Mouse (Mus musculus) lung, adult 2 months (tissue): Measurements from ENCODE around the gene Cacna1f. TPM values are rescaled to one million over a fixed set of nuclear protein-coding genes. Genes with fewer than 3 reads are reported as not detected.

Experiments used
- DNase-seq: peaks from one replicate; pipeline ENCODE4 v3.0.0; 2022
- H3K4me1 ChIP-seq: fragments of 200-500 bp; 2 replicates; pipeline ENCODE4 v1.6.1; 2011; ENCODE audit warnings: low read length; ENCODE audit not compliant: control insufficient read depth, insufficient read depth
- H3K4me3 ChIP-seq: fragments of 200-500 bp; replicated peaks from 2 replicates; pipeline ENCODE3; 2011; ENCODE audit warnings: low read depth, mild to moderate bottlenecking, control low read depth, low read length; ENCODE audit errors: extremely low read depth
- CTCF ChIP-seq: fragments of 200-500 bp; IDR thresholded peaks from 2 replicates; pipeline ENCODE4 v1.5.1; 2011; ENCODE audit warnings: mild to moderate bottlenecking, low read length, control low read depth; ENCODE audit not compliant: insufficient read depth
- POLR2A ChIP-seq: fragments of 200-500 bp; IDR thresholded peaks from 2 replicates; pipeline ENCODE4 v1.6.1; 2011; ENCODE audit warnings: low read depth, mild to moderate bottlenecking, control low read depth, low read length, borderline replicate concordance; ENCODE audit errors: extremely low read depth
- WGBS: fragments of 180-500 bp; shearing (Covaris S2); methylation state at CpG from one replicate; pipeline ENCODE4 v1.1.7; 2018; 5-methylcytosine and 5-hydroxymethylcytosine counted together
- polyA plus RNA-seq: library from polyadenylated mRNA; depleted of rRNA; stranded (reverse); fragments of >200 nt; gene quantifications from 2 replicates; pipeline ENCODE4 v1.2.3, GENCODE M21; 2012

Gene Cacna1f
- polyA plus RNA-seq, 1 experiment: 0.11 TPM

DNA sequence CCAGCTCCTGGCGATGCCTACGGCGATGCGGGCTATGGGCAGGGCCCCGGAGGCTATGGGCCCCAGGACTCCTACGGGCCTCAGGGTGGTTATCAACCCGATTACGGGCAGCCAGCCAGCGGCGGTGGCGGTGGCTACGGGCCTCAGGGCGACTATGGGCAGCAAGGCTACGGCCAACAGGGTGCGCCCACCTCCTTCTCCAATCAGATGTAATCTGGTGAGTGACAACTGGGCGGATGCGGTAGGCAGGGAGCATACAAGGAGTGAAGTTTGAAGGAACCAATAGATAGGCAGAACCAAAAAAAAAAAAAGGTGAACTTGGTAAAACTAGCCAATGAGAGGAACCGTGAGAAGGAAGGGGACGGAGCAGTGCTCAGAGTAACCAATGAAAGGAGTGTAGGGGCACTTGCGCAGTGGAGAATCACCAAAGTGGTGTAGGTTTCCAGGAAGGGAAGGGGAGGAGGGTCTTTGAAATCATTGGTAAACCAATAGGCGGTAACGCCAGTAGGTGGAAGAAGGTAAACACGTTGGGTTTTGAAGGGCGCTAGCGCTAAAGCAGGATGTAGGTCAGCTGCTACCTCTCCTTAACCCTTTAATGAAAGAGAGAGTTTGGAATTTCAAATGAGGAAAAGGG, 41.9 kb downstream of the Cacna1f start:
- peak; percentile 80 for DNase-seq
- TF ChIP-seq CTCF (no peak), POLR2A (peak; percentile 73; the same call in 1 of the 2 replicates)
- H3K4me3 ChIP-seq: peak overlapping the region; percentile 64
- peaks cover 2% of the 10 kb centered on the region; the same call in 1 of the 2 replicates for H3K4me1 ChIP-seq
- 24% methylated on average over 25 of the region's 25 CpGs for WGBS

- H3K4me3 ChIP-seq: peak within 1 kb of the TSS; percentile 78
- peak; percentile 67 for DNase-seq
- TF ChIP-seq CTCF (no peak), POLR2A (peak; percentile 33; the same call in 1 of the 2 replicates)
- H3K4me1 ChIP-seq: peaks cover 4% of the 10 kb centered on the region; the same call in 1 of the 2 replicates
- 25% methylated on average over 26 of the region's 26 CpGs for WGBS
These were observed 50.3 kb downstream of the Cacna1f start, which contains the start of gene Prickle3 for GRCm38 (mm10) chrX:7657221-7657639. Prickle3 (plus strand) TSS chrX:7657260.

DNA sequence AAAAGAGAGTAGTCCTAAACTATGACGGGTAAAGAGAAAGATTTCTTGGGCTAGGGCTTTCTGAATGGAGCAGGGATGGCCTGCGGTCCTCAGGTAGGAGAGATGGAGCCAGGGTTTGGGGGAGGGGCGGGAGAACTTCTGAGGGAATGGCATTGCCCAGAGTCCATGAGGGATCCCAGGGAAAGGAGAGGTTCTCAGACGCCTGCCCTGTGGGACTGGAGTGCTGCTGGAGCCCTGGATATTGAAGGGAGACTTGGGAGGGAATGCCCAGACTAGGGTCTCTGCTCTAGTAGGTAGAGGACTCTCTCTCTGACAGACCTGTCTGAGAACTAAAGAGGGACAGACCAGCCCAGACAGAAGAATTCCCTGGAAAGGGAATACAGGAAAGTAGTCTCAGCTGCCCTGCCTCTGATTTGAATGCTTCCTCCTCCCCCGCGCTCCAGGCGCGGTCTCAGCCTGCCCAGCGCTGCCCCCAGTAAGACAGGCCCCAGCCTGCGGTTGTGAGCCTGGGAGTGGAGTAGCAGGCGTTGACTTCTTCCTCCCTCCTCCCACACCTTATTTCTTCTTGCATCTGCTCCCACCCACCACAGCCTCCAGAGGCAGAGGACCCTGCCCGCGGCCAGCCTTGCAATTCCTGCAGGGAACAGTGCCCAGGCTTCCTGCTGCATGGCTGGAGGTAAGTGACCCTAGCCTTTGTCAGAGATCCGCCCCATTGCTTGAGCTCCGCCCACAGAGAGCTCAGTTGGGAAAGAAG, 51.3 kb downstream of the Cacna1f start:
- peak overlapping the region; percentile 78 for H3K4me3 ChIP-seq
- H3K4me1 ChIP-seq: peaks cover 4% of the 10 kb centered on the region; the same call in 1 of the 2 replicates
- 28% methylated on average over 15 of the region's 15 CpGs for WGBS
- peak; percentile 51 for DNase-seq
- TF ChIP-seq CTCF: no peak
- peak; percentile 16; the same call in 1 of the 2 replicates for TF ChIP-seq POLR2A

DNA sequence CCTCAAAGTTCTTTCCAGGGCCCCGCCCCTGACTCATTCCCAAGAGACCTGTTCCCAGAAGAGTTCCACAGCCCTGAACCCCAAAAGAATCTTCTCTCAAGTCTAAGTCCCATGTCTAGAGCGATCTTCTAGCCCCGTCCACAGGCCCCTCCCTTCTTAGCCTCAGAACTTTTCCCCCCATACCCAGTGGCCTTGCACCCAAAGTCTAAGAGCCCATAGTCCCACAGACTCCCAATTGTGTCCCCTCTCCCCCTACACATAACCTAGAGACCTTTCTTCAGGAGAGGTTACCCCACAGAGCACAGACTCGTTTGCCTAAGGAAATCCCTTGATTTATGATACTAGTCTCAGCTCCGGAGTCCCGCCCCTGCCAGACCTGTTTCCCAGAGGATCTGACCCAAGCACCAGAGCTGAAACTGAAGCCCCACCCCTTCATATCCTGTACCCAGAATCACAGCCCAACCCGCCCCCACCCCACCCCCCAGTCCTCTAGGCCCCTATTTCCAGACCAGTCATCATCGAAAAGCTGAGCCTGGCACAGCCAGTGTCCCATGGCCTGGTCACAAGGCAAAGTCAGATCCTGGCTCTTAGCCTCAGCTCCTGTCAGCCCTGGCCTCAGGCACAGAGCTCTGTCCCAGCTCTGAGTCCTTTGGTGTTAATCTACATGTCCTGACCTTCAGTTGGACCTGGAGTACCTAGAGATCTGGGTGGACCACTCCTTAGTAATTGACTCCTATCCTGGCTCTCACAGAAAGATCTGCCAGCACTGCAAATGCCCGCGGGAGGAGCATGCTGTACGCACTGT, 52.1 kb downstream of the Cacna1f start:
- DNase-seq: no peak
- 57% methylated on average over 11 of the region's 11 CpGs for WGBS
- no peak for TF ChIP-seq POLR2A
- TF ChIP-seq CTCF: no peak
- no peak overlapping the region for H3K4me3 ChIP-seq
- peaks cover 4% of the 10 kb centered on the region; the same call in 1 of the 2 replicates for H3K4me1 ChIP-seq

DNA sequence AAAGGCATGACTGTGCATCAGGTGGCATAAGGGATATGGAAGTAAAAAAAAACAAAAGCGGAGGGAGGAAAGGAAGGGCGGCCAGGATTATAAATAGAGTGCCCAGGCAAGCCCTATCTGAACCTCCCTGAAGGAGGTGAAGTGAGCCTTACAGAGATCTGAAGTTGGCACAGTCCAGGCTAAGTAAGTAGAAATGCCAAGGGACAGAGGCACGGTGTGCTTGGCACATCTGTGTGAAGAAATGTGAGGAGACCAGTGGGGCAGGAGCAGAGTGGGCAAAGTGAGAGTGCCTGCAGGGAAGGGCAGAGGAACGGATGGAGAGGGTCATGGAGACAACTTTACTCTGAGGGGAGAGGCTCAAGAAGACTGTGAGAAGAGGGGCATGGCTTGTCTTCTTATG, 54.2 kb downstream of the Cacna1f start:
- H3K4me1 ChIP-seq: peaks cover 4% of the 10 kb centered on the region; the same call in 1 of the 2 replicates
- WGBS: 70% methylated on average over 4 of the region's 4 CpGs
- TF ChIP-seq POLR2A (no peak), CTCF (no peak)
- H3K4me3 ChIP-seq: no peak overlapping the region
- DNase-seq: no peak

DNA sequence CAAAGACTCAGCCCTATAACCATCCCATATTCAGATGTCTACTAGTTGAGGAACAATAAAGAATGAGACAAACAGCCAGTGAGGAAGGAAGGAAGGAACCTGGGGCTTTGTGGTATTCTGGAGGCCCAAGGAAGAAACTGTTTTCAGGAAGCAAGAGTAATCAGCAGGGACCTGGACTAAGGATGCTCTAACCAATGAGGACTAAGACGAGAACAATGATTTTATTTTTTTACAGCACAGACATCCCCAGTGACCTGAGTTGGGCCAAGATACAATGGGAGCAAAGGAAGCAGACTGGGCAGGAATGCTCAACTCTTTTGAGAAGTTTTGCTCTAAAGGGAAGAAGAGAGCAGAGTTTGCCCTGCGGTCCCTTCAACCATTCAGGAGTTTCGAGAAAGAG, 56.1 kb downstream of the Cacna1f start:
- WGBS: 63% methylated on average over 3 of the region's 3 CpGs
- TF ChIP-seq POLR2A (no peak), CTCF (no peak)
- no peak overlapping the region for H3K4me3 ChIP-seq
- H3K4me1 ChIP-seq: peaks cover 3% of the 10 kb centered on the region; the same call in 1 of the 2 replicates
- no peak for DNase-seq

DNA sequence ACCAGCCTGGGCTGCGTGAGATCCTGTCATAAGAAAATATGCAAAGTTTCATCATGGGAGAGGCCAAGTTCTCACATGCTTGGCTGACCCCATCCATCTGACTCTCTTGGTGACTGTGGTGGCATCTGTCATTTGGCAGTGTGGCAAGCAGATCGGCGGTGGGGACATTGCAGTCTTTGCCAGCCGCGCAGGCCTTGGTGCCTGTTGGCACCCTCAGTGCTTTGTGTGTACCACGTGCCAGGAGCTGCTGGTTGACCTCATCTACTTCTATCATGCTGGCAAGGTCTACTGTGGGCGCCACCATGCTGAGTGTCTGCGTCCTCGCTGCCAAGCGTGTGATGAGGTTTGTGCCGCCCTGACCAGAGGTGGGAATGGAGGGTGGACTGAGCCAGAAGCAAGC, 57.9 kb downstream of the Cacna1f start:
- 84% methylated on average over 11 of the region's 11 CpGs for WGBS
- TF ChIP-seq POLR2A (no peak), CTCF (no peak)
- DNase-seq: no peak
- H3K4me1 ChIP-seq: no peaks in the 10 kb centered on the region
- no peak overlapping the region for H3K4me3 ChIP-seq

DNA sequence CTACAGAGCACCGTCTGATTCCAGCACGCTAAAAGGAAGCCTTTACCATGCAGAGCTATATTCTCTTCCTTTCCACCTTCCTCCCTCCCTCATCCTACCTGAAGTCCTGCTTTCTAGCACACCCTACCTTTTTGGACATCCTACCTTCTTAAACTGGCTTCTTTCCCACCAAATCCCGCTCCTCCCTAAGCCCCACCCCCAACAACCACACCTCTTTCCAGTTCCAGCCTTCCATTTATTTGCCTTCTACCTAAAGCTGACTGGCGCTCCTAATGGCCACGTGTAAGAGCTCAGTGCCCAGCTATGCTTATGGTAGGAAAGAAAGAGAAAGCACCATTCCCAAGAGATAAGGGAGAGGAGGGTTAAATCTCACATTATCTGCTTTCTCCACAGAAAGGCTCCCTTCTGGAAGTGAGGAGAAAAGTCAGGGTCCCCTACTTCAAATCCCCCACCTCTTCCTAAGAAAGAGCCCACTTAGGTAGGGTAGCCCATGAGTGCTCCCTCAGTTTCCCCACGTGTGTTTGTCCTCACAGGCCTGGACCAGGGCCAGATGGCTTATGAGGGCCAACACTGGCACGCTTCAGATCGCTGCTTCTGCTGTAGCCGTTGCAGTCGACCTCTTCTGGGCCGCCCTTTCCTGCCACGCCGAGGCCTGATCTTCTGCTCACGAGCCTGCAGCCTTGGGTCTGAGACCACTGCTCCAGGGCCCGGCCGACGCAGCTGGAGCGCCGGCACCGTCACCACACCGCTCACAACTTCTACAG, 59.0 kb downstream of the Cacna1f start:
- TF ChIP-seq POLR2A (no peak), CTCF (no peak)
- Histone ChIP-seq H3K4me1 (no peaks in the 10 kb centered on the region), H3K4me3 (no peak overlapping the region)
- WGBS: 64% methylated on average over 21 of the region's 21 CpGs
- DNase-seq: no peak
